Mouse (Mus musculus) cerebellum, adult 11 months (tissue): Measurements from ENCODE around the gene Olfr187.
"Not testable (repeated sequence)": the region's sequence is repeated elsewhere in the genome, so short reads cannot be mapped to it uniquely, and the experiment has no call there.

Experiments
- DNase-seq: peaks from one replicate; pipeline ENCODE4 v3.0.0; 2022

The Olfr187 gene

DNA sequence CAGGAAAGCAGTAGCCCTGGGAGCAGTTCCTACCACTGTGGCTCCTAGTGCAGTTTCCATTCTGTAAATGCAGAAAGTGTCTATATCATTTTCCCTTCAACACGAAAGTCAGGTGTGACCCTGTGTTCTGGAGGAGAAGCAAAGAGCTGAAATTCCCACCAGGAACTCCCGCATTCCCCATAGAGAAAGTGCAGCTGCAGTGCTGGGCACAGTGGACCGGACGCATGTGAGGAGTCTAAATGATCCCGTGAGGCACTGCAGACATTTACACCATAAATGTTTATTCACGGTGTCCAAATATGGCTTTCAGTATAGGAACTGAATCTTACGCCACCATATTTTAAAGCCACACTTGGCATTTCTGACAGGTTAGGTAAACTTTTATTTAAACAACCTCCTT lies at the start of gene Olfr187:
Gene Olfr187, minus strand, starts transcription at position 58 of the 400 bp plus-strand sequence.
- no peak for DNase-seq

DNA sequence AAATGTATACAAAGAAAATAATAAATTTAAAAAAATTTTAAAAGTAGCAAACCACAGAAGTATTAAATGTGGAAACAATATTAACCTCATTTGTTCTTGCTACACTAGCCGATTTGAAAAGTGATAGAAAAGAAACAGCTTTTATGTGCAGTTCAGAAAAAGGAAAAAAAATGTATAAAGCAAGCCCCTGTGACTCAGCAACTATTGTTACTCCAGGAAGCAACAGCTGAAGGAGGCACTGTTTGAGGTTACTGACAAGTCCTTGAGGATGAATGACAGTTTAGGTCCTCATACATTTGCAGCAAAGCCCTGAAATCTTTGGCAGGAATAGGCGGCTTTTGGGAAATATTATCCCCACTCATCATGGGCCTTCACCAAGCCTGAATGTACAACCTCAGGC lies 41.5 kb upstream of the Olfr187 start:
- not testable (repeated sequence) for DNase-seq

- DNase-seq = no peak
These were observed 38.3 kb upstream of the Olfr187 start, which contains the start of gene Olfr190 for GRCm38 (mm10) chr16:59077905-59078304. TSS of gene Olfr190 (minus strand) at chr16:59078005.

DNA sequence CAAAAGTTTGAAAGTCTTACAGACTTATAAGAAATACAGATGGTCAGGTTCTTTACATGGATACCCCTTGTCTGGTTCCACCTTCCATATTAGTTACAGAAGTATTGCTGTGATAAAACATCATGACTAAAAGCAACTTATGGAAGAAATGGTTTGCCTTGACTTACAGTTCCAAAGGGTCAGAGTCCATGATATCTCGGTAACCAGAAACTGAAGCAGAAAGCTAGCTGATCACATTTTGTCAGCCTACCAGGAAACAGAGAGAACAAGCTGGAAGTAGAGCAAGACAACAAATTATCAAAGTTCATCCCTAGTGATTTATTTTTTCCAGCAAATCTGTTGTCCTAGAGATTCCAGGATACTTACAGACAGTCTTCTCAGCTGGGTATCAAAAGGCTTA lies 34.0 kb upstream of the Olfr187 start:
- DNase-seq = no peak

- DNase-seq = no peak
These were observed 32.2 kb upstream of the Olfr187 start for GRCm38 (mm10) chr16:59071755-59072154.

DNA sequence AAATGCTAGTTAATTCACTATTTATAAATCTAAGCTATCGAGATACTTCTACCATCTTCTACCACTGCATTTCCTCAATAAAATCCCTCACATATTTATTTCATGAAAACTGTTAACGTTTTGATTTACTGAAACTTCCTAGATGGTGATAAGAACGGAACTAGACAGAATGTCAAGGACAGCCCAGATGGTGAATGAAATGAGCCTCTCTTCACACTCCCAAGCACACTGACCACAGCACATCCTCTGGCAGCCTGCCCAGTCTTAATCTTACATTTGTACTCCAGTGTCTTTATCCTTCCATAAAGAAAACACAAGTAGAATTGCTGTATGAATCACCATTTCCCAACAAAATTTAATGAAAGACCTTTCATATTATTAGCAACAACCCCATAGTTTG lies 22.8 kb upstream of the Olfr187 start:
- DNase-seq = not testable (repeated sequence)

GRCm38 (mm10) chr16:59049286-59049685 lies 9.7 kb upstream of the Olfr187 start:
- not testable (repeated sequence) for DNase-seq

- no peak for DNase-seq
These were observed 9.3 kb upstream of the Olfr187 start for GRCm38 (mm10) chr16:59048860-59049259.

GRCm38 (mm10) chr16:59047579-59047978 lies 8.0 kb upstream of the Olfr187 start:
- no peak for DNase-seq

DNA sequence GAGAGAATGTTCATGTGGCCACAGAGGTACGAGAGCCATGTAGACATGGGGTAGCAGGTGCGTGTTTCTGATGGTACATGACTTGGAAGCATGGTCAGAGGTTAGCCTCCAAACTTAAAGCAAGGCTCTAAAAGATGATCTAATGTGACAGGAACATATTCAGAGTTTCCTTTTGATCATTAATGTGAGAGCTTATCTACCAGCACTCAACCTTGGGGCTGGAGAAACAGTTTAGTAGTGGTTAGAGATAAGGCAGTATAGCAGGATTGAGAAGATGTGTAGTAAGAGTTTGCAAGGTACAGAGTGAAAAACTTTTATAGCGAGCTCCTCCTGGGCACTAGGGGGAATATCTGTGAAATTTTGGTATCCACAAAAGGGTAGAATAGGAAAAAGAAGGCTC lies 6.3 kb upstream of the Olfr187 start:
- no peak for DNase-seq

DNA sequence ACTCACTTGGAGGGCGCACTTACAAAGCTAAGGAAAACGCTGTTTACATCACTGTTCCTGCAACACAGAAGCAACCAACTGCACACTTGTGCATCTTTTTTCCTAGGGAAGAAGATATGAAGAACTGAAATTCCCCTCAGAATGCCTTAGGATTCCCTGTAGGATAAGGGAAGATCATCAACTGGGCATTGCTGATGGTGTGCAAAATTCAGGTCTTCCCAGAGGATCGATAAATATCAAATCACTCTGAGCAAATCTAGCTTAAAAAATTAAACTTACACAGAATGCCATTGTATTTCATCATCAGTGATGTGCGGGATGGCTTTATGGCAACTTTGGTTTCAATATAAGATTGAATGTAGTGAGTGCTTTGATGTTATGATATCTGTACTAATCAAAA lies 9.4 kb downstream of the Olfr187 start, which contains the start of gene Olfr186:
Gene Olfr186, minus strand, starts transcription at position 101 of the 400 bp plus-strand sequence.
- DNase-seq = no peak

DNA sequence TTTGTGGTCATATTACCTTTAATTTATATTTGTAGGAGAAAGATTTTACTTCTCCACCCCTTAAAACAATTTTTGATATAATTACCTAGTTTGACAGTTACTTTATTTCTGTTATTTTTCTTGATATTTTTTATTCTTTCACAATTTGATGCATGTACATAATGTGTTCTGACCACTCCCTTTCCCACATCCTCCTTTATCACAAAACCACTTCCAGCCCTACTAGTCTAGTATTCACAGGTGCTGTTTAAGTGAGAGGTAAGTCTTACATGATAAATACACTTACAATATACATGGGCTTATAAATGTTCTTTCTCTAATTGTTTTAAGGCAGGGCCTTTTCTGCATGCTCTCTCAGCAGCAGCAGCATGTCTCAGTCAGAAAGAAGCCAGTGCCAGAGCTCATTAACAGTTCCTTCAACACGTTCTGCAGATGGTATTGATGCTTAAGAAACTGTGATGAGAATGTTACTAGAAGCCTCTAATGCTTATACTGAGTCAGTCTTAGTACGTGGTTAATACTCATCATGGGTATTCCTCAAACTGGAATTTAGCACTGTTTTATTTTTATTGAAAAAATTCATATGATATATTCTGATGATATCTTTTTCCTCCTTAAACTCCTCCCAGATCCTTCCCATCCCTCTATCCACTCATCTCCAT lies 26.1 kb downstream of the Olfr187 start:
- no peak for DNase-seq

- no peak for DNase-seq
These were observed 32.4 kb downstream of the Olfr187 start for GRCm38 (mm10) chr16:59007146-59007545.

DNA sequence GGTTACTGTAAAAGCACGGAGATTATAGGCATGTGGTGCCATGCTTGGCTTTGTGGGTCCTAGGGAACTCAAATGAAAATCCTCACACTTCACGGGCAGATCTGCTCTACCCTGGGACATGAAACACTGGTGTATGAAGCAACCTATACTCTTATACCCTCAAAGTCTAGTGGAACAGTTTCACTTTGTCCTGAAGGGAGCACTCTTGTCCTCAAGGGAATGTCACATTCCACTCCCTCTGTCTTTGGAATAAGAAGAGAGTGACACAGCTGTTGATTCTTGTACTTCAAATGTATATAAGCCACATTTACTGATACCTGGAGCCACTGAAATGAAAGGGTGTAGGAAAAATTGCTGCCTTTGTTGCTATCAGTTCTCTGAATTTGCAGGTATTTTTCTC lies 44.5 kb downstream of the Olfr187 start, which contains the start of gene Olfr183:
Gene Olfr183, plus strand, starts transcription at position 301 of the 400 bp plus-strand sequence.
- no peak for DNase-seq
